ENCODE assay signal across 14 mouse cellular contexts in genomic region chr12:28602259-28602658, GRCm38 (mm10). TPM values are rescaled to one million over a fixed set of nuclear protein-coding genes. Genes with fewer than 3 reads are reported as not detected.
DNase-seq lines count a peak whose midpoint lies in the region; ATAC-seq lines count a peak whose summit lies in the region.
"Had no signal": no experiment of that assay in that cellular context is flagged by ENCODE, and none has a peak within 500 bp of the region (broad histone marks: within the 10 kb centered on the region; RNA-seq: fewer than 3 reads in every experiment).

No protein-coding gene starts in this region.

- peaks cover 25% of the 10 kb centered on the region for H3K4me1 ChIP-seq in heart, embryonic 12.5 days (replicated peaks)
- H3K4me1 ChIP-seq in heart, embryonic 13.5 days, result peaks cover 18% of the 10 kb centered on the region
- H3K4me1 ChIP-seq: limb, embryonic 13.5 days had no signal

- no peak for ATAC-seq in heart, embryonic 12.5 days (ENCODE audit: insufficient number of reproducible peaks, low FRiP score)
- no peak for ATAC-seq in heart, embryonic 13.5 days (ENCODE audit: extremely low read depth, insufficient number of reproducible peaks, low FRiP score, low TSS enrichment)

- H3K4me2 ChIP-seq in heart, embryonic 12.5 days, result no peak overlapping the region
- H3K4me2 ChIP-seq in heart, embryonic 13.5 days, result no peak overlapping the region
- H3K4me2 ChIP-seq: limb, embryonic 13.5 days had no signal

- H3K27ac ChIP-seq in heart, embryonic 12.5 days (ENCODE audit: poor library complexity, severe bottlenecking), result no peak overlapping the region
- 0 out of 2 replicates have a peak overlapping the region, but pooled peaks have one; percentile 20 for H3K27ac ChIP-seq in heart, embryonic 13.5 days (replicated peaks)
- H3K27ac ChIP-seq: limb, embryonic 13.5 days; stomach, postnatal 0 days had no signal

- 25% methylated on average over 4 of the region's 4 CpGs for WGBS in heart, embryonic 12.5 days
- WGBS in heart, embryonic 13.5 days, result 23% methylated on average over 4 of the region's 4 CpGs

- no peak overlapping the region for H3K4me3 ChIP-seq in heart, embryonic 12.5 days
- H3K4me3 ChIP-seq in heart, embryonic 13.5 days, result no peak overlapping the region
- H3K4me3 ChIP-seq: limb, embryonic 13.5 days; megakaryocyte, embryonic 14.5 days had no signal

- H3K27me3 ChIP-seq in heart, embryonic 12.5 days (replicated peaks), result no peaks in the 10 kb centered on the region
- peaks cover 10% of the 10 kb centered on the region; the same call in 1 of the 2 replicates for H3K27me3 ChIP-seq in heart, embryonic 13.5 days (replicated peaks)
- H3K27me3 ChIP-seq: limb, embryonic 13.5 days had no signal

- H3K9ac ChIP-seq in heart, embryonic 12.5 days, result no peak overlapping the region
- H3K9ac ChIP-seq in heart, embryonic 13.5 days, result no peak overlapping the region
- H3K9ac ChIP-seq: limb, embryonic 13.5 days had no signal

- DNase-seq in heart, adult 18-20 months, result peak; percentile 69 to 84
- DNase-seq in R1 (ENCODE audit: low read depth, low spot score), result peak; percentile 41
- DNase-seq in cerebellum, adult 18-20 months, result peak; percentile 73 to 79
- no peak for DNase-seq in frontal cortex, postnatal 25 days (ENCODE audit: low spot score in 2 of 2)
- no peak for DNase-seq in frontal cortex, adult 2 months (ENCODE audit: extremely low spot score in 1 of 2, low spot score in 1 of 2)
- DNase-seq in thymus, postnatal 4 days, result no peak
- DNase-seq: kidney, adult 8-10 months; retina, postnatal 1 day had no signal

- H3K9me3 ChIP-seq in heart, embryonic 12.5 days (replicated peaks), result no peaks in the 10 kb centered on the region
- no peaks in the 10 kb centered on the region for H3K9me3 ChIP-seq in heart, embryonic 13.5 days
- H3K9me3 ChIP-seq: limb, embryonic 13.5 days; megakaryocyte, embryonic 14.5 days had no signal

- no peaks in the 10 kb centered on the region for H3K36me3 ChIP-seq in heart, embryonic 12.5 days
- H3K36me3 ChIP-seq in heart, embryonic 13.5 days, result no peaks in the 10 kb centered on the region
- H3K36me3 ChIP-seq: limb, embryonic 13.5 days had no signal

RNA-seq across cellular contexts. Expression of gene Allc, which starts 19.9 kb away (rescaled TPM):
- total RNA-seq in heart, adult 18-20 months (2021), result not detected
- not detected in 2 replicates for polyA plus RNA-seq in heart, embryonic 12.5 days (2016; fragmentation: Nextera tagmentation; extraction: Ambion mirVana)
- polyA plus RNA-seq in heart, embryonic 13.5 days (2015; fragmentation: Nextera tagmentation; extraction: Ambion mirVana), result not detected in 2 replicates
- 0.44 and 0.56 TPM in 2 replicates for polyA plus RNA-seq in frontal cortex, adult 2 months (2012; rRNA removed)
- total RNA-seq: adrenal gland, postnatal 4 days had no signal
- polyA plus RNA-seq: limb, embryonic 13.5 days; stomach, postnatal 0 days had no signal

RNA-seq across cellular contexts. Expression of gene Colec11, which starts 20.9 kb away (rescaled TPM):
- 10 to 100 TPM; 14.1 to 15.6 TPM for total RNA-seq in heart, adult 18-20 months (2021)
- 6.3 and 6.5 TPM in 2 replicates for polyA plus RNA-seq in heart, embryonic 12.5 days (2016; fragmentation: Nextera tagmentation; extraction: Ambion mirVana)
- 7.8 and 7.9 TPM in 2 replicates for polyA plus RNA-seq in heart, embryonic 13.5 days (2015; fragmentation: Nextera tagmentation; extraction: Ambion mirVana)
- 0.94 and 1.1 TPM in 2 replicates for polyA plus RNA-seq in frontal cortex, adult 2 months (2012; rRNA removed)

RNA-seq across cellular contexts. Expression of gene Rps7, which starts 33.5 kb away (rescaled TPM):
- total RNA-seq in heart, adult 18-20 months (2021), result 100 to 1,000 TPM; 268 to 303 TPM
- polyA plus RNA-seq in heart, embryonic 12.5 days (2016; fragmentation: Nextera tagmentation; extraction: Ambion mirVana), result 513 and 523 TPM in 2 replicates
- polyA plus RNA-seq in heart, embryonic 13.5 days (2015; fragmentation: Nextera tagmentation; extraction: Ambion mirVana), result 394 and 428 TPM in 2 replicates
- polyA plus RNA-seq in frontal cortex, adult 2 months (2012; rRNA removed), result 380 and 394 TPM in 2 replicates

RNA-seq across cellular contexts. Expression of gene Rnaseh1, which starts 47.1 kb away (rescaled TPM):
- total RNA-seq in heart, adult 18-20 months (2021), result 1 to 10 TPM; 8.0 to 9.5 TPM
- 17.8 and 18.1 TPM in 2 replicates for polyA plus RNA-seq in heart, embryonic 12.5 days (2016; fragmentation: Nextera tagmentation; extraction: Ambion mirVana)
- polyA plus RNA-seq in heart, embryonic 13.5 days (2015; fragmentation: Nextera tagmentation; extraction: Ambion mirVana), result 19.0 and 19.6 TPM in 2 replicates
- polyA plus RNA-seq in frontal cortex, adult 2 months (2012; rRNA removed), result 18.0 and 20.3 TPM in 2 replicates

RNA-seq across cellular contexts. Expression of gene Dcdc2c, which starts 50.1 kb away (rescaled TPM):
- not detected for total RNA-seq in heart, adult 18-20 months (2021)
- polyA plus RNA-seq in heart, embryonic 12.5 days (2016; fragmentation: Nextera tagmentation; extraction: Ambion mirVana), result 0.13 TPM in 1 of 2 replicates, not detected in the other
- not detected in 2 replicates for polyA plus RNA-seq in heart, embryonic 13.5 days (2015; fragmentation: Nextera tagmentation; extraction: Ambion mirVana)
- polyA plus RNA-seq in frontal cortex, adult 2 months (2012; rRNA removed), result 0.97 and 1.7 TPM in 2 replicates
- polyA plus RNA-seq: stomach, postnatal 0 days had no signal

Comparison
In these comparisons a context has a peak if more than half of its experiments do, and no peak if none do; other contexts are left out.
1. DNase-seq: peak in heart, adult 18-20 months (2 of 2), R1 (single experiment) and cerebellum, adult 18-20 months (2 of 2); none in frontal cortex, postnatal 25 days (0 of 2), frontal cortex, adult 2 months (0 of 2) and thymus, postnatal 4 days (single experiment).